Mouse (Mus musculus): ENCODE measurements around the gene Mmp20. TPM values are rescaled to one million over a fixed set of nuclear protein-coding genes. Genes with fewer than 3 reads are reported as not detected.

Mmp20 gene
- polyA plus RNA-seq, 1 experiment from 2014 or later = not detected

DNA sequence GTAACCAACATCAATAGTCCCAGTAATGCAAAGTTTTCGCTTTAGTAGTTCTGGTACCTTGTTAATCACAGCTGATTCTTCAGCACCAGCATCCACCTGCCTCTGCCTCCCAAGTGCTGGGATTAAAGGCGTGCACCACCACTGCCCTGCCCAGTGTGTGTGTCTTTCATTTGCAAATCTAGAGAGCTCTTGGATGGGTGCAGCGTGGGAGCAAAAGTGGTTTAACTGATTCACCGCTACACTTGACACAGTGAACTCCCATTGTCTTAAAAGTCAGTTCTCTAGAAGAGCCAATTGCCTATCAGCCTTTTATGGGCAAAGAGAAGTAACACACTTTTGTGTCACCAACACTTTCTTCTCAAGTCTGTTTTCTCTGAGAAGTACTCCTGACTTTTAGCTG lies 83.2 kb downstream of the Mmp20 start:
- WGBS = 78% methylated on average over 4 of the region's 4 CpGs

DNA sequence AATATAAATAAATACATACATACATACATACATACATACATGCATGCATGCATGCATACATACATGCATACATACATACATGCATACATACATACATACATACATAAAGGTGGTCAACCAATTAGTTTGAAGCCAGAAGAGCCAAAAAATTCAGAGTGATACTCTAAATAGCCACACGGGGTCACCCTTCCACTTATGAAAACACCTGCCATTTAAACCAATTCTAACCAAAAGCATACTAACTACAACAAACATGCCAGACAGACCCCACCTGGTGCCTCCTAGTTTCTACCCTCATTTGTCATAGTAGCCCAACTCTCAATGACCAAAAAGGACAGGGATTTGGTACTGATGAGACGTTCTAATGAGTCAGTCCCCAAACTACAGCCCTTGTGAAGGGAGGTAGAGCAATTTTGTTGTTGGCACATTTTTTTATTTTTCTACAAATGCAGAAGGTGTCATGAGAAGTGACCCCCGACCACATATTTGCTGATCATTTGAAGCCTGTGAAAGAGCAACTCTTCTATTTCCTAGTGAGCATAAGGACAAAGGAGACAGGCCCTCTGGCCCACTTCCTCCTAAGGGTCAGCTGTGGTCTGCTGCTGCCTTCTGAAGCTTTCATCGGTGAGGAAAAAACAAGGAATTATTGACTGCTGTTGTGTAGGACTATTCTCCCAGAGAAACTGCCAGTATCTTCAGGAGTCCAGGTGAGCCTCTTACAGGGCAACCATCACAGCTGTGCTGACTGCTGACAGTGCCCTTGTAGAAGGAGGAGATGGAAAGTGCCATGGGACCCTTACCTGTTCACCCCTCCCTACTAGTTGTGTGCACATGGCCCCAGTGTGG lies 86.3 kb downstream of the Mmp20 start:
- no peaks in the 10 kb centered on the region for H3K4me1 ChIP-seq
- no peaks in the 10 kb centered on the region for H3K9me3 ChIP-seq (replicated peaks)
- no peak overlapping the region for H3K27ac ChIP-seq
- no peaks in the 10 kb centered on the region for H3K27me3 ChIP-seq (ENCODE audit: low read depth, poor library complexity, severe bottlenecking)
- peak; percentile 40 for DNase-seq (ENCODE audit: low spot score)
- 41% methylated on average over 4 of the region's 4 CpGs for WGBS
- no peaks in the 10 kb centered on the region for H3K36me3 ChIP-seq
- H3K4me3 ChIP-seq = no peak overlapping the region

More for the DNA sequence above, 83.2 kb downstream of the Mmp20 start:
- Histone ChIP-seq H3K27me3 (ENCODE audit: low read depth, poor library complexity, severe bottlenecking) (no peaks in the 10 kb centered on the region), H3K4me1 (no peaks in the 10 kb centered on the region), H3K4me3 (no peak overlapping the region), H3K27ac (no peak overlapping the region), H3K9me3 (replicated peaks) (no peaks in the 10 kb centered on the region), H3K36me3 (no peaks in the 10 kb centered on the region)
- no peak for DNase-seq (ENCODE audit: low spot score)

DNA sequence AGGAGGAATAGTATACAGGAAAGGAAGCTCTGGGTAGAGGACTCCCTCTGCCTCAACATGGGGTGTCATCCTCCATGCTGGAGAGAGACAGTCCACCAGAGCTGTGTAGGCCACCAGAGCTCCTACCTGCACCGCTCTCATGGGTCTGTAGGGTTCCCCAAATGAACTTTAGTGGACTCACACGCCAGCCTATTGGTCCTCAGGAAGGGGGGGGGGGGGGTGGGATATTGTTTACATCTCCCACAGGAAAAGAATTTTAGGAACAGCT lies 86.8 kb downstream of the Mmp20 start:
- Histone ChIP-seq H3K9me3 (replicated peaks) (no peaks in the 10 kb centered on the region), H3K4me3 (no peak overlapping the region), H3K4me1 (no peaks in the 10 kb centered on the region), H3K27ac (no peak overlapping the region), H3K36me3 (no peaks in the 10 kb centered on the region), H3K27me3 (ENCODE audit: low read depth, poor library complexity, severe bottlenecking) (no peaks in the 10 kb centered on the region)
- WGBS = 75% methylated on average over 2 of the region's 2 CpGs
- no peak for DNase-seq (ENCODE audit: low spot score)

DNA sequence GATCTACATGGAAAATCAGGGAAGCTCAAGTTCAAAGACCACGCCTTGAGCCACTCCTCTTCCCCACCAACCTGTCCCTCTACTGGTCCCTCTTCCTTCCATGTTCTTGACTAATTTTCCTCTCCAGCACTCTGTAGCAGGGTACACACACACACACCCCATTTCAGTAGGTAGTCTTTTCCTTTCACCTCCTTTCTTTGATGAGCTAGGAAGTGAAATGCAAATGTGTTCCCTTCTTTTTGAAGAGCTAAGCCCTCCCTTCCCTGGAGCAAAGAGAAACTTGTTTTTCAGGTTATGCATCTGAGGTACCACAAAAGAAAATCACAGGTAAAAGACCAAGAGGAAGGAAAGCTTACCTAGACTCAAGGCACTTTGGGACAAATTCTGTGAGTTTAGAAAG lies 93.5 kb downstream of the Mmp20 start:
- no peak for DNase-seq (ENCODE audit: low spot score)
- Histone ChIP-seq H3K27ac (no peak overlapping the region), H3K36me3 (no peaks in the 10 kb centered on the region), H3K9me3 (replicated peaks) (no peaks in the 10 kb centered on the region), H3K27me3 (ENCODE audit: low read depth, poor library complexity, severe bottlenecking) (no peaks in the 10 kb centered on the region), H3K4me3 (no peak overlapping the region), H3K4me1 (no peaks in the 10 kb centered on the region)
- WGBS = 96% methylated on average over 1 of the region's 1 CpGs

Other genes with a start within 250 kb of the Mmp20 start
- not detected in 2 replicates for gene Mmp1b, start 240.2 kb upstream of the Mmp20 start, polyA plus RNA-seq (2016; fragmentation: Nextera tagmentation; extraction: Ambion mirVana)
- gene Mmp3, start 182.4 kb upstream of the Mmp20 start, polyA plus RNA-seq (2016; fragmentation: Nextera tagmentation; extraction: Ambion mirVana) = not detected in 2 replicates
- not detected in 2 replicates for gene Mmp10, start 125.9 kb upstream of the Mmp20 start, polyA plus RNA-seq (2016; fragmentation: Nextera tagmentation; extraction: Ambion mirVana)
- not detected in 2 replicates for gene Mmp8, start 69.8 kb upstream of the Mmp20 start, polyA plus RNA-seq (2016; fragmentation: Nextera tagmentation; extraction: Ambion mirVana)
- not detected in 2 replicates for gene Mmp27, start 56.8 kb upstream of the Mmp20 start, polyA plus RNA-seq (2016; fragmentation: Nextera tagmentation; extraction: Ambion mirVana)
- not detected in 2 replicates for gene Mmp7, start 63.9 kb downstream of the Mmp20 start, polyA plus RNA-seq (2016; fragmentation: Nextera tagmentation; extraction: Ambion mirVana)
- 89.2 and 90.5 TPM in 2 replicates for gene Tmem123, start 135.8 kb downstream of the Mmp20 start, polyA plus RNA-seq (2016; fragmentation: Nextera tagmentation; extraction: Ambion mirVana)
- gene Birc2, start 208.8 kb downstream of the Mmp20 start, polyA plus RNA-seq (2016; fragmentation: Nextera tagmentation; extraction: Ambion mirVana) = 26.8 and 37.6 TPM in 2 replicates
- gene Birc3, start 245.0 kb downstream of the Mmp20 start, polyA plus RNA-seq (2016; fragmentation: Nextera tagmentation; extraction: Ambion mirVana) = 7.4 and 8.2 TPM in 2 replicates